Comparison of ENCODE assay signal across 20 mouse cellular contexts in the genomic region with DNA sequence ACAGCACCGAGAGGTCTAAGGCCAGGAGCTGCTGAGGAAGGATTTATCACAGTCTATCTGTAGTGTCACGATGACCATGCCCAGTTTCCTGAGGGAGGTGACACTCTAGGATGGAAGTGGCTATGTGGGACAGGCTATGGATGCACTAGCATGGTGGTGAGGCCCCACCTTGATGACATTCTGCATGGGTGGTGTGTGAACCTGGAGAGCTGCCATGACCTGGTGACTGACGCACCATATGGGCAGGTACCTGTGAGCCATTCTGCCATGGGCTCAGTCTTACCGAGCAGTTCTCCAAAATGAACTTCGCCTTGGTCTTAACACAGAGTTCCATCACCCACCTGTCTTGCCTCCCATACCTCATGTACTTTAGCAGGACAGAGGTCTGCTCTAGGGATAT. TPM values are rescaled to one million over a fixed set of nuclear protein-coding genes. Genes with fewer than 3 reads are reported as not detected.
A peak's percentile ranks its signal among the peaks of the same experiment; 100 is the strongest.
DNase-seq lines count a peak whose midpoint lies in the region; ATAC-seq and TF ChIP-seq lines count a peak whose summit lies in the region.
"Had no signal": no experiment of that assay in that cellular context is flagged by ENCODE, and none has a peak within 500 bp of the region (broad histone marks: within the 10 kb centered on the region; RNA-seq: fewer than 3 reads in every experiment).

No protein-coding gene starts in this region.

- whole genome bisulfite sequencing in heart, adult 2 months, result 68% methylated on average over 5 of the region's 5 CpGs
- 83% methylated on average over 5 of the region's 5 CpGs for WGBS in kidney, adult 2 months
- 68% methylated on average over 5 of the region's 5 CpGs for WGBS in lung, embryonic 16.5 days
- 85% methylated on average over 5 of the region's 5 CpGs for WGBS in stomach, embryonic 14.5 days
- 88% methylated on average over 5 of the region's 5 CpGs for WGBS in hindbrain, embryonic 14.5 days

- no peak for TF ChIP-seq EP300 in heart, adult 2 months (IDR thresholded peaks at IDR 0.05; ENCODE audit: insufficient read depth, low read depth, low read length)

- no peaks in the 10 kb centered on the region for H3K9me3 ChIP-seq in lung, embryonic 16.5 days (ENCODE audit: control insufficient read depth, low read length)
- no peaks in the 10 kb centered on the region for H3K9me3 ChIP-seq in stomach, embryonic 14.5 days (ENCODE audit: control insufficient read depth, low read depth, low read length)
- H3K9me3 ChIP-seq in hindbrain, embryonic 14.5 days (ENCODE audit: control insufficient read depth, low read length), result no peaks in the 10 kb centered on the region
- H3K9me3 ChIP-seq: embryonic facial prominence, embryonic 15.5 days; forebrain, embryonic 10.5 days; hindbrain, embryonic 10.5 days; midbrain, embryonic 13.5 days had no signal

- no peak for ATAC-seq in lung, embryonic 16.5 days (ENCODE audit: low read depth)
- ATAC-seq in stomach, embryonic 14.5 days (ENCODE audit: insufficient number of reproducible peaks, insufficient read depth, low FRiP score, low read depth), result no peak
- ATAC-seq in hindbrain, embryonic 14.5 days (ENCODE audit: low FRiP score), result no peak
- ATAC-seq: midbrain, embryonic 13.5 days had no signal

- TF ChIP-seq POLR2A in heart, adult 2 months (IDR thresholded peaks at IDR 0.05; ENCODE audit: insufficient read depth, low read depth, low read length), result no peak
- TF ChIP-seq POLR2A in kidney, adult 2 months (IDR thresholded peaks at IDR 0.05; ENCODE audit: low read depth, low read length), result no peak

- peaks cover 26% of the 10 kb centered on the region for H3K4me1 ChIP-seq in heart, adult 2 months (ENCODE audit: control insufficient read depth, insufficient read depth, low read length)
- peaks cover 6% of the 10 kb centered on the region; the same call in 1 of the 2 replicates for H3K4me1 ChIP-seq in kidney, adult 2 months (ENCODE audit: control insufficient read depth, insufficient read depth, low read length)
- peaks cover 58% of the 10 kb centered on the region for H3K4me1 ChIP-seq in lung, embryonic 16.5 days (replicated peaks; ENCODE audit: control insufficient read depth, insufficient read depth, low read length)
- peaks cover 29% of the 10 kb centered on the region for H3K4me1 ChIP-seq in stomach, embryonic 14.5 days (ENCODE audit: control insufficient read depth, insufficient read depth, low read length)
- peaks cover 5% of the 10 kb centered on the region for H3K4me1 ChIP-seq in hindbrain, embryonic 14.5 days (replicated peaks; ENCODE audit: control insufficient read depth, insufficient read depth, low read length)
- H3K4me1 ChIP-seq: midbrain, embryonic 13.5 days had no signal

- intact Hi-C loops in heart, adult 2 months (cut with DNase I), result no loop called here

- no peak for TF ChIP-seq CTCF in heart, adult 2 months (IDR thresholded peaks at IDR 0.05)
- TF ChIP-seq CTCF in kidney, adult 2 months (conservative IDR thresholded peaks at IDR 0.05; ENCODE audit: insufficient read depth, insufficient read length, low read depth, low read length), result no peak

- H3K4me3 ChIP-seq in heart, adult 2 months, result no peak overlapping the region
- no peak overlapping the region for H3K4me3 ChIP-seq in kidney, adult 2 months (ENCODE audit: insufficient read depth, low read depth, low read length)
- H3K4me3 ChIP-seq in lung, embryonic 16.5 days (ENCODE audit: low read length), result no peak overlapping the region
- H3K4me3 ChIP-seq in stomach, embryonic 14.5 days (ENCODE audit: low read depth, low read length), result no peak overlapping the region
- no peak overlapping the region for H3K4me3 ChIP-seq in hindbrain, embryonic 14.5 days (replicated peaks; ENCODE audit: low read length)
- H3K4me3 ChIP-seq: embryonic facial prominence, embryonic 15.5 days; forebrain, embryonic 10.5 days; hindbrain, embryonic 10.5 days; midbrain, embryonic 13.5 days had no signal

- peak overlapping the region; percentile 31; the same call in 1 of the 2 replicates for H3K27ac ChIP-seq in heart, adult 2 months
- H3K27ac ChIP-seq in kidney, adult 2 months (ENCODE audit: insufficient read depth, low read depth, low read length), result peak overlapping the region; percentile 34
- peak overlapping the region; percentile 89 for H3K27ac ChIP-seq in lung, embryonic 16.5 days (ENCODE audit: low read length)
- peak overlapping the region; percentile 75; the same call in 1 of the 2 replicates for H3K27ac ChIP-seq in stomach, embryonic 14.5 days (ENCODE audit: low read length)
- no peak overlapping the region; the same call in 1 of the 2 replicates for H3K27ac ChIP-seq in hindbrain, embryonic 14.5 days
- H3K27ac ChIP-seq: forebrain, embryonic 10.5 days; midbrain, embryonic 13.5 days had no signal

- H3K79me2 ChIP-seq in heart, adult 2 months (replicated peaks; ENCODE audit: control insufficient read depth, insufficient read depth, low read length), result no peaks in the 10 kb centered on the region

- H3K27me3 ChIP-seq in heart, adult 2 months (ENCODE audit: control insufficient read depth, insufficient read depth, low read length), result no peaks in the 10 kb centered on the region
- no peaks in the 10 kb centered on the region for H3K27me3 ChIP-seq in kidney, adult 2 months (replicated peaks; ENCODE audit: control insufficient read depth, insufficient read depth, low read length)
- no peaks in the 10 kb centered on the region for H3K27me3 ChIP-seq in lung, embryonic 16.5 days (ENCODE audit: control insufficient read depth, insufficient read depth, low read depth, low read length)
- no peaks in the 10 kb centered on the region for H3K27me3 ChIP-seq in stomach, embryonic 14.5 days (ENCODE audit: control insufficient read depth, insufficient read depth, low read length)
- no peaks in the 10 kb centered on the region for H3K27me3 ChIP-seq in hindbrain, embryonic 14.5 days (ENCODE audit: control insufficient read depth, insufficient read depth, low read length)
- H3K27me3 ChIP-seq: embryonic facial prominence, embryonic 15.5 days; midbrain, embryonic 13.5 days had no signal

- H3K9ac ChIP-seq in heart, adult 2 months (ENCODE audit: low read depth, low read length), result no peak overlapping the region
- 0 out of 2 replicates have a peak overlapping the region, but pooled peaks have one; percentile 22 for H3K9ac ChIP-seq in lung, embryonic 16.5 days (ENCODE audit: low read length)
- H3K9ac ChIP-seq in stomach, embryonic 14.5 days (replicated peaks; ENCODE audit: low read depth, low read length), result no peak overlapping the region
- H3K9ac ChIP-seq in hindbrain, embryonic 14.5 days, result no peak overlapping the region
- H3K9ac ChIP-seq: embryonic facial prominence, embryonic 15.5 days had no signal

- no peak for DNase-seq in heart, adult 2 months
- no peak for DNase-seq in heart, postnatal 4 days
- no peak for DNase-seq in kidney, adult 2 months
- DNase-seq in kidney, postnatal 10 days, result no peak
- no peak for DNase-seq in lung, postnatal 14 days
- no peak for DNase-seq in hindbrain, embryonic 14.5 days (ENCODE audit: low spot score)
- DNase-seq: right cerebral cortex, postnatal 25 days; thymus, adult 18-20 months had no signal

- no peaks in the 10 kb centered on the region for H3K36me3 ChIP-seq in heart, adult 2 months (ENCODE audit: control insufficient read depth, insufficient read depth, low read length)
- no peaks in the 10 kb centered on the region for H3K36me3 ChIP-seq in kidney, adult 2 months (ENCODE audit: control insufficient read depth, insufficient read depth, low read length)
- H3K36me3 ChIP-seq in lung, embryonic 16.5 days (ENCODE audit: control insufficient read depth, insufficient read depth, low read length), result no peaks in the 10 kb centered on the region
- H3K36me3 ChIP-seq in stomach, embryonic 14.5 days (ENCODE audit: control insufficient read depth, insufficient read depth, low read length), result no peaks in the 10 kb centered on the region
- H3K36me3 ChIP-seq in hindbrain, embryonic 14.5 days (replicated peaks; ENCODE audit: control insufficient read depth, insufficient read depth), result no peaks in the 10 kb centered on the region
- H3K36me3 ChIP-seq: embryonic facial prominence, embryonic 15.5 days; forebrain, embryonic 10.5 days; hindbrain, embryonic 10.5 days; midbrain, embryonic 13.5 days had no signal

- H3K4me2 ChIP-seq in lung, embryonic 16.5 days (ENCODE audit: low read depth, low read length), result no peak overlapping the region
- H3K4me2 ChIP-seq in stomach, embryonic 14.5 days (replicated peaks; ENCODE audit: low read depth, low read length), result no peak overlapping the region
- no peak overlapping the region for H3K4me2 ChIP-seq in hindbrain, embryonic 14.5 days (replicated peaks)
- H3K4me2 ChIP-seq: embryonic facial prominence, embryonic 15.5 days; liver, embryonic 11.5 days; midbrain, embryonic 13.5 days had no signal

RNA-seq across cellular contexts. Expression of a gene that starts 8.4 kb away (rescaled TPM):
- 10 to 100 TPM in 1 of 2 experiments, 1 to 10 TPM in 1; 9.2 to 18.9 TPM for total RNA-seq in heart, adult 2 months (2021)
- 27.0 and 38.7 TPM in 2 replicates for polyA plus RNA-seq in heart, adult 2 months (2012; rRNA removed)
- total RNA-seq in heart, postnatal 4 days (2021), result 10 to 100 TPM; 10.6 to 11.4 TPM
- polyA plus RNA-seq in kidney, adult 2 months (2012; rRNA removed), result 21.7 and 25.7 TPM in 2 replicates
- polyA plus RNA-seq in lung, embryonic 16.5 days (2015; fragmentation: Nextera tagmentation; extraction: Ambion mirVana), result 27.9 and 28.4 TPM in 2 replicates
- 2.1 and 3.2 TPM in 2 replicates for polyA plus RNA-seq in stomach, embryonic 14.5 days (2014; fragmentation: Nextera tagmentation; extraction: Ambion mirVana)
- 9.1 and 10.0 TPM in 2 replicates for polyA plus RNA-seq in hindbrain, embryonic 14.5 days (2014; fragmentation: Nextera tagmentation; extraction: Ambion mirVana)
- total RNA-seq: megakaryocyte progenitor cell, adult 5-6 weeks had no signal

RNA-seq across cellular contexts. Expression of a gene that starts 15.6 kb away (rescaled TPM):
- total RNA-seq in heart, adult 2 months (2021), result not detected
- polyA plus RNA-seq in heart, adult 2 months (2012; rRNA removed), result 0.10 TPM in 1 of 2 replicates, not detected in the other
- total RNA-seq in heart, postnatal 4 days (2021), result not detected
- polyA plus RNA-seq in kidney, adult 2 months (2012; rRNA removed), result 0.09 and 0.16 TPM in 2 replicates
- polyA plus RNA-seq in lung, embryonic 16.5 days (2015; fragmentation: Nextera tagmentation; extraction: Ambion mirVana), result 1.6 and 3.4 TPM in 2 replicates
- polyA plus RNA-seq in stomach, embryonic 14.5 days (2014; fragmentation: Nextera tagmentation; extraction: Ambion mirVana), result not detected in 2 replicates
- 0.32 TPM in 1 of 2 replicates, not detected in the other for polyA plus RNA-seq in hindbrain, embryonic 14.5 days (2014; fragmentation: Nextera tagmentation; extraction: Ambion mirVana)
- total RNA-seq: adrenal gland, adult 2 months; CH12.LX; megakaryocyte progenitor cell, adult 5-6 weeks had no signal
- polyA plus RNA-seq: forebrain, embryonic 10.5 days; midbrain, embryonic 13.5 days; urinary bladder, adult 2 months had no signal

RNA-seq across cellular contexts. Expression of a gene that starts 54.7 kb away (rescaled TPM):
- under 1 TPM; 0.44 to 0.77 TPM for total RNA-seq in heart, adult 2 months (2021)
- polyA plus RNA-seq in heart, adult 2 months (2012; rRNA removed), result 1.1 and 1.4 TPM in 2 replicates
- under 1 TPM; 0.55 to 0.65 TPM for total RNA-seq in heart, postnatal 4 days (2021)
- 0.38 and 0.42 TPM in 2 replicates for polyA plus RNA-seq in kidney, adult 2 months (2012; rRNA removed)
- 0.54 and 0.64 TPM in 2 replicates for polyA plus RNA-seq in lung, embryonic 16.5 days (2015; fragmentation: Nextera tagmentation; extraction: Ambion mirVana)
- polyA plus RNA-seq in stomach, embryonic 14.5 days (2014; fragmentation: Nextera tagmentation; extraction: Ambion mirVana), result not detected in 2 replicates
- polyA plus RNA-seq in hindbrain, embryonic 14.5 days (2014; fragmentation: Nextera tagmentation; extraction: Ambion mirVana), result 7.9 and 9.4 TPM in 2 replicates
- total RNA-seq: CH12.LX; gastrocnemius, postnatal 25 days; megakaryocyte progenitor cell, adult 5-6 weeks had no signal

RNA-seq across cellular contexts. Expression of a gene that starts 59.8 kb away (rescaled TPM):
- total RNA-seq in heart, adult 2 months (2021), result under 1 TPM; 0.21 to 0.41 TPM
- 0.97 and 1.1 TPM in 2 replicates for polyA plus RNA-seq in heart, adult 2 months (2012; rRNA removed)
- under 1 TPM; 0.18 to 0.24 TPM for total RNA-seq in heart, postnatal 4 days (2021)
- 1.5 and 1.8 TPM in 2 replicates for polyA plus RNA-seq in kidney, adult 2 months (2012; rRNA removed)
- 0.63 and 0.85 TPM in 2 replicates for polyA plus RNA-seq in lung, embryonic 16.5 days (2015; fragmentation: Nextera tagmentation; extraction: Ambion mirVana)
- polyA plus RNA-seq in stomach, embryonic 14.5 days (2014; fragmentation: Nextera tagmentation; extraction: Ambion mirVana), result 0.84 and 1.7 TPM in 2 replicates
- polyA plus RNA-seq in hindbrain, embryonic 14.5 days (2014; fragmentation: Nextera tagmentation; extraction: Ambion mirVana), result 10.1 and 10.8 TPM in 2 replicates
